Mouse (Mus musculus): ENCODE measurements at regions not wholly inside any gene's neighbourhood (a gene's known extent, or its start where the extent isn't known, plus 50 kb on each side); places are given as distances from the start of the nearest gene placed in this dataset.

GRCm38 (mm10) chr16:93458598-93459496 lies 145.0 kb downstream of the Setd4 start:
- in situ Hi-C loops (cut with MboI, MseI), result no loop called here

- in situ Hi-C loops (cut with MboI, MseI), result no loop called here
Observed at GRCm38 (mm10) chr16:93458011-93458585, 145.8 kb downstream of the Setd4 start.

- in situ Hi-C loops (cut with MboI, MseI), result no loop called here
Observed at GRCm38 (mm10) chr16:93456706-93457425, 147.0 kb downstream of the Setd4 start.

- in situ Hi-C loops (cut with MboI, MseI), result no loop called here
Observed at GRCm38 (mm10) chr16:93454080-93454997, 149.5 kb downstream of the Setd4 start.

- in situ Hi-C loops (cut with MboI, MseI), result no loop called here
Observed at GRCm38 (mm10) chr16:93453056-93453455, 150.8 kb downstream of the Setd4 start.

- in situ Hi-C loops (cut with MboI, MseI), result no loop called here
Observed at GRCm38 (mm10) chr16:93450896-93451295, 153.0 kb downstream of the Setd4 start.

GRCm38 (mm10) chr16:93449925-93450324 lies 153.9 kb downstream of the Setd4 start:
- in situ Hi-C loops (cut with MboI, MseI), result no loop called here

- in situ Hi-C loops (cut with MboI, MseI), result no loop called here
Observed at GRCm38 (mm10) chr16:93448124-93448523, 155.7 kb downstream of the Setd4 start.

- in situ Hi-C loops (cut with MboI, MseI), result no loop called here
Observed at GRCm38 (mm10) chr16:93446970-93447369, 156.9 kb downstream of the Setd4 start.

- in situ Hi-C loops (cut with MboI, MseI), result no loop called here
Observed at GRCm38 (mm10) chr16:93446206-93446605, 157.7 kb downstream of the Setd4 start.

GRCm38 (mm10) chr16:93442837-93443236 lies 161.0 kb downstream of the Setd4 start:
- in situ Hi-C loops (cut with MboI, MseI), result no loop called here

- in situ Hi-C loops (cut with MboI, MseI), result no loop called here
Observed at GRCm38 (mm10) chr16:93437608-93438425, 166.0 kb downstream of the Setd4 start.

GRCm38 (mm10) chr16:93436732-93437131 lies 167.1 kb downstream of the Setd4 start:
- in situ Hi-C loops (cut with MboI, MseI), result no loop called here

GRCm38 (mm10) chr16:93431316-93431715 lies 172.5 kb downstream of the Setd4 start:
- in situ Hi-C loops (cut with MboI, MseI), result no loop called here

- in situ Hi-C loops (cut with MboI, MseI), result no loop called here
Observed at GRCm38 (mm10) chr16:93429324-93429781, 174.5 kb downstream of the Setd4 start.

GRCm38 (mm10) chr16:93427264-93427663 lies 176.6 kb downstream of the Setd4 start:
- in situ Hi-C loops (cut with MboI, MseI), result no loop called here

GRCm38 (mm10) chr16:93425731-93426130 lies 178.1 kb downstream of the Setd4 start:
- in situ Hi-C loops (cut with MboI, MseI), result no loop called here

- in situ Hi-C loops (cut with MboI, MseI), result no loop called here
Observed at GRCm38 (mm10) chr16:93423174-93423573, 180.7 kb downstream of the Setd4 start.

GRCm38 (mm10) chr16:93422221-93422620 lies 181.6 kb downstream of the Setd4 start:
- in situ Hi-C loops (cut with MboI, MseI), result no loop called here

GRCm38 (mm10) chr16:93418246-93418645 lies 185.6 kb downstream of the Setd4 start:
- in situ Hi-C loops (cut with MboI, MseI), result loop anchor here (10.0 kb wide), 1 partner anchor 533 kb away; no protein-coding TSS in a partner anchor
